Mouse (Mus musculus) MEL (cell line): Measurements from ENCODE around the gene Pde11a. TPM values are rescaled to one million over a fixed set of nuclear protein-coding genes. Genes with fewer than 3 reads are reported as not detected.

Experiments
- DNase-seq: peaks from one replicate; pipeline ENCODE4 v3.0.0; 2011; ENCODE audit warnings: low read depth, low spot score
- H3K27ac ChIP-seq: 2 replicates; pipeline ENCODE4 v1.5.1; 2012; ENCODE audit warnings: low read depth, mild to moderate bottlenecking, control low read depth, low read length, moderate library complexity; ENCODE audit not compliant: control insufficient read depth
- H3K27me3 ChIP-seq, 2 experiments: fragments of 150-350 bp in 1 of 2; sonication (generic) in 1 of 2; 2 replicates each; pipeline ENCODE4 v1.6.1; 2012; ENCODE audit warnings: low read length in 2 of 2, mild to moderate bottlenecking in 2 of 2, improper control_type of control experiment in 1 of 2, moderate library complexity in 1 of 2; ENCODE audit not compliant: insufficient read depth in 2 of 2, control insufficient read depth in 1 of 2
- H3K36me3 ChIP-seq, 2 experiments: 2 replicates each; pipeline ENCODE4 v1.6.1; 2012 to 2014; ENCODE audit warnings: low read length in 2 of 2, improper control_type of control experiment in 1 of 2, inconsistent platforms in 1 of 2, mild to moderate bottlenecking in 1 of 2; ENCODE audit not compliant: insufficient read depth in 2 of 2, control insufficient read depth in 1 of 2
- H3K4me1 ChIP-seq, 2 experiments: fragments of 150-350 bp in 1 of 2; sonication (generic) in 1 of 2; 2 replicates each; pipeline ENCODE4 v1.6.1; 2012; ENCODE audit warnings: low read length in 2 of 2, improper control_type of control experiment in 1 of 2, mild to moderate bottlenecking in 1 of 2; ENCODE audit not compliant: insufficient read depth in 2 of 2, control insufficient read depth in 1 of 2
- H3K4me3 ChIP-seq, 2 experiments: fragments of 150-350 bp in 1 of 2; sonication (generic) in 1 of 2; 2 replicates each; pipeline ENCODE4 v1.5.1; 2012; ENCODE audit warnings: low read depth in 2 of 2, low read length in 2 of 2, mild to moderate bottlenecking in 2 of 2, moderate library complexity in 2 of 2, control low read depth in 1 of 2, improper control_type of control experiment in 1 of 2; ENCODE audit not compliant: control insufficient read depth in 1 of 2, insufficient read depth in 1 of 2
- H3K79me2 ChIP-seq: 2 replicates; pipeline ENCODE4 v1.6.1; 2012; ENCODE audit warnings: mild to moderate bottlenecking, low read length, moderate library complexity; ENCODE audit not compliant: control insufficient read depth, poor library complexity, insufficient read depth
- H3K9ac ChIP-seq: 2 replicates; pipeline ENCODE4 v1.6.1; 2012; ENCODE audit warnings: low read depth, mild to moderate bottlenecking, control low read depth, low read length, moderate library complexity; ENCODE audit not compliant: control insufficient read depth, poor library complexity, severe bottlenecking
- H3K9me3 ChIP-seq: fragments of 150-350 bp; sonication (generic); replicated peaks from 2 replicates; pipeline ENCODE4 v1.6.1; 2012; ENCODE audit warnings: mild to moderate bottlenecking, low read length, improper control_type of control experiment, moderate library complexity; ENCODE audit not compliant: insufficient read depth
- BHLHE40 ChIP-seq: IDR thresholded peaks from 2 replicates; pipeline ENCODE4 v1.6.1; 2012; ENCODE audit warnings: low read depth, mild to moderate bottlenecking, inconsistent platforms, low read length, improper control_type of control experiment, borderline replicate concordance
- CHD1 ChIP-seq: IDR thresholded peaks from 2 replicates; pipeline ENCODE4 v1.6.1; 2012; ENCODE audit warnings: low read depth, mild to moderate bottlenecking, inconsistent platforms, low read length, improper control_type of control experiment
- CHD2 ChIP-seq: IDR thresholded peaks from 2 replicates; pipeline ENCODE4 v1.6.1; 2011; ENCODE audit warnings: low read length, improper control_type of control experiment
- CTCF ChIP-seq, 3 experiments: IDR thresholded peaks in 2 of 3; conservative IDR thresholded peaks in 1 of 3; 2 replicates each; pipeline ENCODE4 v1.5.1; 2011 to 2012; ENCODE audit warnings: low read length in 3 of 3, low read depth in 2 of 3, mild to moderate bottlenecking in 2 of 3, improper control_type of control experiment in 1 of 3, inconsistent platforms in 1 of 3, mixed read lengths in 1 of 3, moderate library complexity in 1 of 3; ENCODE audit not compliant: control insufficient read depth in 1 of 3, insufficient read depth in 1 of 3, poor library complexity in 1 of 3, severe bottlenecking in 1 of 3
- ELF1 ChIP-seq: IDR thresholded peaks from 2 replicates; pipeline ENCODE4 v1.6.1; 2014; ENCODE audit warnings: low read depth, mild to moderate bottlenecking, inconsistent platforms, low read length, improper control_type of control experiment, moderate library complexity
- GABPA ChIP-seq: IDR thresholded peaks from 2 replicates; pipeline ENCODE4 v1.6.1; 2012; ENCODE audit warnings: low read depth, mild to moderate bottlenecking, inconsistent platforms, low read length, improper control_type of control experiment, moderate library complexity
- GATA1 ChIP-seq: IDR thresholded peaks from 2 replicates; pipeline ENCODE4 v1.6.1; 2011; ENCODE audit warnings: low read depth, low read length, improper control_type of control experiment
- HCFC1 ChIP-seq: IDR thresholded peaks from 2 replicates; pipeline ENCODE4 v1.6.1; 2012; ENCODE audit warnings: low read depth, mild to moderate bottlenecking, inconsistent platforms, low read length, improper control_type of control experiment, moderate library complexity
- MAFK ChIP-seq: IDR thresholded peaks from 2 replicates; pipeline ENCODE4 v1.6.1; 2011; ENCODE audit warnings: low read depth, mild to moderate bottlenecking, low read length, improper control_type of control experiment, borderline replicate concordance
- MEF2A ChIP-seq: IDR thresholded peaks from 2 replicates; pipeline ENCODE4 v1.6.1; 2014; ENCODE audit warnings: low read depth, mild to moderate bottlenecking, inconsistent platforms, low read length, improper control_type of control experiment; ENCODE audit not compliant: poor library complexity, insufficient replicate concordance, severe bottlenecking; ENCODE audit errors: extremely low read depth
- MXI1 ChIP-seq: IDR thresholded peaks from 2 replicates; pipeline ENCODE4 v1.6.1; 2011; ENCODE audit warnings: mild to moderate bottlenecking, low read depth, low read length, improper control_type of control experiment
- MYC ChIP-seq: IDR thresholded peaks from 2 replicates; pipeline ENCODE4 v1.6.1; 2011; ENCODE audit warnings: low read depth, mild to moderate bottlenecking, low read length, improper control_type of control experiment, moderate library complexity
- NELFE ChIP-seq: IDR thresholded peaks from 2 replicates; pipeline ENCODE4 v1.6.1; 2011; ENCODE audit warnings: low read depth, low read length, improper control_type of control experiment
- NRF1 ChIP-seq: IDR thresholded peaks from 2 replicates; pipeline ENCODE4 v1.6.1; 2014; ENCODE audit warnings: low read depth, mild to moderate bottlenecking, inconsistent platforms, low read length, improper control_type of control experiment, moderate library complexity; ENCODE audit not compliant: poor library complexity, insufficient read depth, severe bottlenecking
- POLR2A ChIP-seq, 2 experiments: IDR thresholded peaks; 2 replicates each; pipeline ENCODE4 v1.6.1; 2011 to 2012; ENCODE audit warnings: low read length in 2 of 2, mild to moderate bottlenecking in 2 of 2, control low read depth in 1 of 2, improper control_type of control experiment in 1 of 2, low read depth in 1 of 2, moderate library complexity in 1 of 2; ENCODE audit not compliant: control insufficient read depth in 1 of 2, insufficient read depth in 1 of 2, poor library complexity in 1 of 2
- RAD21 ChIP-seq: IDR thresholded peaks from 2 replicates; pipeline ENCODE4 v1.6.1; 2011; ENCODE audit warnings: mild to moderate bottlenecking, low read depth, low read length, improper control_type of control experiment
- SIN3A ChIP-seq: IDR thresholded peaks from 2 replicates; pipeline ENCODE4 v1.6.1; 2012; ENCODE audit warnings: low read length, improper control_type of control experiment, inconsistent platforms
- TCF12 ChIP-seq: IDR thresholded peaks from 2 replicates; pipeline ENCODE4 v1.6.1; 2014; ENCODE audit warnings: low read depth, mild to moderate bottlenecking, inconsistent platforms, low read length, improper control_type of control experiment, moderate library complexity
- ZC3H11A ChIP-seq: IDR thresholded peaks from 2 replicates; pipeline ENCODE4 v1.6.1; 2012; ENCODE audit warnings: low read depth, mild to moderate bottlenecking, inconsistent platforms, low read length, improper control_type of control experiment
- polyA plus RNA-seq, 2 experiments: library from polyadenylated mRNA; stranded (reverse) in 1 of 2; unstranded in 1 of 2; fragments of >175 nt in 1 of 2; fragments of >200 nt in 1 of 2; gene quantifications; 2 replicates each; pipeline versions ENCODE4 v1.2.1 to v1.2.4; 2012; ENCODE audit warnings: low replicate concordance in 2 of 2, low read depth in 1 of 2; ENCODE audit not compliant: insufficient read length in 2 of 2, insufficient read depth in 1 of 2, missing spikeins in 1 of 2
- total RNA-seq: library from RNA; depleted of rRNA; stranded (reverse); fragments of 300-350 nt; gene quantifications from 2 replicates; pipeline ENCODE4 v1.2.3, GENCODE M21; 2012

Gene Pde11a
- total and polyA plus RNA-seq, 3 experiments = not detected

DNA sequence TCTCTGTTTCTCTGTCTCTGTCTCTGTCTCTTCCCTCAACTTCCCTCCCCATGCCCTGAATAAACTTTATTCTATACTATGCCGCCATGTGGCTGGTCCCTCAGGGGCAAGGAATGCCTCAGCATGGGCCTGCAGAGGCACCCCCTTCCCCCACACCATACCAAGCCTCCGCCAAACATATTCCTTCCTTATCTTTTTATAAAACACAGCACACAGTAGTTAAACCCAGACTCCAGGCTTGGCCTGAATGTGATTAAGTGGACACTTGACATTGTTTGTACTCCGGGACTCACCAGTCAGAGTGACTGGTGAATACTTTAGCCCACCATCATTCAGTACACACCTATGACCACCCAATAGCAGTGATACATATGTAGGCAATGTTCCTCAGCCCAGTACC lies 254.7 kb downstream of the Pde11a start:
- TF ChIP-seq HCFC1 (no peak), POLR2A (IDR thresholded peaks at IDR 0.05; ENCODE audit: control insufficient read depth in 1 of 2, insufficient read depth in 1 of 2, low read depth in 1 of 2, low read length in 2 of 2, poor library complexity in 1 of 2) (no peak), ZC3H11A (no peak), CHD2 (no peak), GATA1 (no peak), MXI1 (no peak), NELFE (no peak), RAD21 (no peak)
- Histone ChIP-seq H3K4me3 (no peak overlapping the region), H3K27me3 (peaks cover 0 to 2% of the 10 kb centered on the region in 2 experiments; a peak in 1 of 4 replicates), H3K27ac (no peak overlapping the region), H3K4me1 (no peaks in the 10 kb centered on the region), H3K9me3 (no peaks in the 10 kb centered on the region), H3K9ac (no peak overlapping the region), H3K36me3 (no peaks in the 10 kb centered on the region), H3K79me2 (no peaks in the 10 kb centered on the region)
- no peak for DNase-seq

DNA sequence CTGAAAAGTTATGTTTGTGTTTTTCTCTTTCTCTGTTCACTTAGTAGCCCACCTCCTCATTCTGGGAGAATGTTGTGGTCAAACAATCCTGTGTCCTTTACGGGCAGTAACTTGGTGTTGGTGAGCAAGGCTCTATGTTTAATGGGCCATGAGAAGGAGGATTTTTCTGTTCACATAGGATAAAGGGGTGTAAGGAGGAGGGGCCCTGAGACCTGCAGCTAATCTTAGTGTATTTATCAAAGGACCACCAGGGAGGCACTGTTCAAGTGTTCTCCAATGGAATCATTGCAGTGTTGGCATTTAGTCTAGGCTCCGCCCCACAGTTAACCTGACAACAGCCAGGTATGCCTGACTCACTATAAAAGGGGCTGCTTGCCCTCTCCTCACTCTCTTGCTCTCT lies 255.2 kb downstream of the Pde11a start:
- Histone ChIP-seq H3K4me3 (no peak overlapping the region), H3K9me3 (no peaks in the 10 kb centered on the region), H3K9ac (no peak overlapping the region), H3K27me3 (peaks cover 0 to 2% of the 10 kb centered on the region in 2 experiments; a peak in 1 of 4 replicates), H3K36me3 (no peaks in the 10 kb centered on the region), H3K27ac (no peak overlapping the region), H3K4me1 (no peaks in the 10 kb centered on the region), H3K79me2 (no peaks in the 10 kb centered on the region)
- no peak for TF ChIP-seq MAFK
- TF ChIP-seq ZC3H11A = no peak
- no peak for TF ChIP-seq MEF2A
- no peak for TF ChIP-seq BHLHE40
- no peak for TF ChIP-seq TCF12
- no peak for TF ChIP-seq MYC
- no peak for TF ChIP-seq HCFC1
- no peak for TF ChIP-seq SIN3A
- TF ChIP-seq ELF1 = no peak
- no peak for TF ChIP-seq CHD1
- TF ChIP-seq GABPA = no peak
- no peak for TF ChIP-seq CTCF (IDR thresholded peaks at IDR 0.05 in 2 of 3, conservative IDR thresholded peaks at IDR 0.05 in 1 of 3; ENCODE audit: control insufficient read depth in 1 of 3, insufficient read depth in 1 of 3, low read depth in 2 of 3, low read length in 3 of 3, poor library complexity in 1 of 3, severe bottlenecking in 1 of 3)
- TF ChIP-seq NRF1 = no peak
- TF ChIP-seq GATA1 = no peak
- no peak for DNase-seq
